ENCODE assay signal across 9 mouse cellular contexts in genomic region chrX:73921285-73921822, GRCm38 (mm10). TPM values are rescaled to one million over a fixed set of nuclear protein-coding genes. Genes with fewer than 3 reads are reported as not detected.
DNase-seq lines count a peak whose midpoint lies in the region; ATAC-seq and TF ChIP-seq lines count a peak whose summit lies in the region.
"Had no signal": no experiment of that assay in that cellular context is flagged by ENCODE, and none has a peak within 500 bp of the region (broad histone marks: within the 10 kb centered on the region; RNA-seq: fewer than 3 reads in every experiment).

No protein-coding gene starts in this region.

- H3K4me1 ChIP-seq in kidney, postnatal 0 days (replicated peaks; ENCODE audit: insufficient read depth, low read length) = no peaks in the 10 kb centered on the region
- peaks cover 14% of the 10 kb centered on the region for H3K4me1 ChIP-seq in bone marrow macrophage, adult 2 months (ENCODE audit: control insufficient read depth, insufficient read depth, low read length)
- H3K4me1 ChIP-seq in forebrain, postnatal 0 days (ENCODE audit: insufficient read depth) = 0 out of 2 replicates have a peak, but pooled peaks cover 4% of the 10 kb centered on the region
- H3K4me1 ChIP-seq in liver, embryonic 16.5 days (ENCODE audit: control insufficient read depth, low read depth, low read length) = no peaks in the 10 kb centered on the region; the same call in 1 of the 2 replicates

- H3K9me3 ChIP-seq in kidney, postnatal 0 days (replicated peaks; ENCODE audit: low read length) = no peaks in the 10 kb centered on the region
- no peaks in the 10 kb centered on the region for H3K9me3 ChIP-seq in forebrain, postnatal 0 days (ENCODE audit: low read length)
- H3K9me3 ChIP-seq in liver, embryonic 16.5 days (replicated peaks; ENCODE audit: control insufficient read depth, low read length) = no peaks in the 10 kb centered on the region

- peak overlapping the region; percentile 79 for H3K27ac ChIP-seq in kidney, postnatal 0 days
- H3K27ac ChIP-seq in bone marrow macrophage, adult 2 months (ENCODE audit: insufficient read depth, low read depth, low read length) = peak overlapping the region; percentile 69
- H3K27ac ChIP-seq in forebrain, postnatal 0 days (ENCODE audit: low read depth, low read length) = peak overlapping the region; percentile 67
- peak overlapping the region; percentile 81 for H3K27ac ChIP-seq in liver, embryonic 16.5 days (ENCODE audit: low read length)

- H3K36me3 ChIP-seq in kidney, postnatal 0 days (ENCODE audit: insufficient read depth, low read length) = no peaks in the 10 kb centered on the region
- 0 out of 2 replicates have a peak, but pooled peaks cover 2% of the 10 kb centered on the region for H3K36me3 ChIP-seq in forebrain, postnatal 0 days (ENCODE audit: insufficient read depth)
- H3K36me3 ChIP-seq in liver, embryonic 16.5 days (ENCODE audit: control insufficient read depth, insufficient read depth) = peaks cover 4% of the 10 kb centered on the region

- peak overlapping the region; percentile 63 for H3K4me2 ChIP-seq in kidney, postnatal 0 days (ENCODE audit: low read length)
- H3K4me2 ChIP-seq in forebrain, postnatal 0 days (ENCODE audit: low read depth) = peak overlapping the region; percentile 57
- peak overlapping the region; percentile 82 for H3K4me2 ChIP-seq in liver, embryonic 16.5 days (ENCODE audit: low read depth, low read length)

- peak overlapping the region; percentile 63 for H3K9ac ChIP-seq in kidney, postnatal 0 days (ENCODE audit: low read depth, low read length)
- peak overlapping the region; percentile 67 for H3K9ac ChIP-seq in forebrain, postnatal 0 days
- H3K9ac ChIP-seq in liver, embryonic 16.5 days (ENCODE audit: low read depth, low read length) = peak overlapping the region; percentile 75

- TF ChIP-seq POLR2A in bone marrow macrophage, adult 2 months (IDR thresholded peaks at IDR 0.05; ENCODE audit: borderline replicate concordance, low read depth, low read length) = no peak

- ATAC-seq in kidney, postnatal 0 days (replicated peaks; ENCODE audit: low FRiP score, low read depth) = peak; percentile 57
- peak; percentile 37 for ATAC-seq in forebrain, postnatal 0 days
- 0 out of 2 replicates have a peak, but pooled peaks have one; percentile 5 for ATAC-seq in liver, embryonic 16.5 days (ENCODE audit: low read depth)
- ATAC-seq in monocyte, adult 5-6 weeks (replicated peaks; ENCODE audit: insufficient number of reproducible peaks, low FRiP score, low TSS enrichment, poor library complexity, severe bottlenecking) = no peak

- DNase-seq in kidney, postnatal 0 days (ENCODE audit: low spot score) = peak; percentile 23
- no peak for DNase-seq in kidney, postnatal 36 days
- no peak for DNase-seq in forebrain, postnatal 0 days
- no peak for DNase-seq in urinary bladder, postnatal 25 days (ENCODE audit: low spot score)
- no peak for DNase-seq in cerebellum, adult 9-10 months

- H3K27me3 ChIP-seq in kidney, postnatal 0 days (ENCODE audit: insufficient read depth, low read length) = no peaks in the 10 kb centered on the region
- no peaks in the 10 kb centered on the region for H3K27me3 ChIP-seq in forebrain, postnatal 0 days (ENCODE audit: insufficient read depth, low read length)
- no peaks in the 10 kb centered on the region for H3K27me3 ChIP-seq in liver, embryonic 16.5 days (ENCODE audit: control insufficient read depth, insufficient read depth, low read depth, low read length)

- 33% methylated on average over 34 of the region's 34 CpGs for WGBS in kidney, postnatal 0 days
- 27% methylated on average over 34 of the region's 34 CpGs for WGBS in forebrain, postnatal 0 days
- WGBS in liver, embryonic 16.5 days (ENCODE audit: insufficient replicate concordance) = 16% methylated on average over 34 of the region's 34 CpGs

- no peak for TF ChIP-seq CTCF in kidney, postnatal 0 days (IDR thresholded peaks at IDR 0.05; ENCODE audit: low read depth)
- no peak for TF ChIP-seq CTCF in bone marrow macrophage, adult 2 months (IDR thresholded peaks at IDR 0.05; ENCODE audit: low read depth, low read length)
- TF ChIP-seq CTCF in forebrain, postnatal 0 days (IDR thresholded peaks at IDR 0.05; ENCODE audit: low read depth) = no peak

- H3K4me3 ChIP-seq in kidney, postnatal 0 days (replicated peaks; ENCODE audit: low read depth, low read length) = peak overlapping the region; percentile 50
- H3K4me3 ChIP-seq in bone marrow macrophage, adult 2 months (ENCODE audit: insufficient read depth, low read length) = peak overlapping the region; percentile 89
- H3K4me3 ChIP-seq in forebrain, postnatal 0 days (ENCODE audit: low read depth, low read length) = peak overlapping the region; percentile 49
- peak overlapping the region; percentile 75 for H3K4me3 ChIP-seq in liver, embryonic 16.5 days (ENCODE audit: low read depth, low read length)

RNA-seq across cellular contexts. Expression of gene Arhgap4, which starts 0.3 kb away (rescaled TPM):
- 2.8 and 3.1 TPM in 2 replicates for polyA plus RNA-seq in kidney, postnatal 0 days (2015; fragmentation: Nextera tagmentation; extraction: Ambion mirVana)
- polyA plus RNA-seq in bone marrow macrophage, adult 2 months (2012; ENCODE audit: insufficient read depth, insufficient read length, missing spikeins) = 102 and 106 TPM in 2 replicates
- 2.0 and 4.8 TPM in 2 replicates for total RNA-seq in forebrain, postnatal 0 days (2014; rRNA removed)
- polyA plus RNA-seq in forebrain, postnatal 0 days (2015; fragmentation: Nextera tagmentation; extraction: Ambion mirVana) = 1.1 and 1.6 TPM in 2 replicates
- polyA plus RNA-seq in liver, embryonic 16.5 days (2015; fragmentation: Nextera tagmentation; extraction: Ambion mirVana) = 6.6 and 7.7 TPM in 2 replicates
- total RNA-seq in monocyte, adult 5-6 weeks (2017) = 164 to 232 TPM (median 166 TPM) in 3 replicates

RNA-seq across cellular contexts. Expression of gene Naa10, which starts 0.4 kb away (rescaled TPM):
- polyA plus RNA-seq in kidney, postnatal 0 days (2015; fragmentation: Nextera tagmentation; extraction: Ambion mirVana) = 119 TPM in 2 replicates
- 29.6 and 34.5 TPM in 2 replicates for polyA plus RNA-seq in bone marrow macrophage, adult 2 months (2012; ENCODE audit: insufficient read depth, insufficient read length, missing spikeins)
- 68.9 and 71.2 TPM in 2 replicates for total RNA-seq in forebrain, postnatal 0 days (2014; rRNA removed)
- polyA plus RNA-seq in forebrain, postnatal 0 days (2015; fragmentation: Nextera tagmentation; extraction: Ambion mirVana) = 92.1 and 100 TPM in 2 replicates
- 69.0 and 70.6 TPM in 2 replicates for polyA plus RNA-seq in liver, embryonic 16.5 days (2015; fragmentation: Nextera tagmentation; extraction: Ambion mirVana)
- 32.0 to 50.3 TPM (median 42.9 TPM) in 3 replicates for total RNA-seq in monocyte, adult 5-6 weeks (2017)

RNA-seq across cellular contexts. Expression of gene Renbp, which starts 9.3 kb away (rescaled TPM):
- 83.0 and 85.6 TPM in 2 replicates for polyA plus RNA-seq in kidney, postnatal 0 days (2015; fragmentation: Nextera tagmentation; extraction: Ambion mirVana)
- polyA plus RNA-seq in bone marrow macrophage, adult 2 months (2012; ENCODE audit: insufficient read depth, insufficient read length, missing spikeins) = 162 and 175 TPM in 2 replicates
- total RNA-seq in forebrain, postnatal 0 days (2014; rRNA removed) = 4.9 and 13.1 TPM in 2 replicates
- polyA plus RNA-seq in forebrain, postnatal 0 days (2015; fragmentation: Nextera tagmentation; extraction: Ambion mirVana) = 11.7 and 12.4 TPM in 2 replicates
- 21.3 and 24.6 TPM in 2 replicates for polyA plus RNA-seq in liver, embryonic 16.5 days (2015; fragmentation: Nextera tagmentation; extraction: Ambion mirVana)
- total RNA-seq in monocyte, adult 5-6 weeks (2017) = 15.9 to 27.6 TPM (median 20.8 TPM) in 3 replicates

RNA-seq across cellular contexts. Expression of gene L1cam, which starts 25.4 kb away (rescaled TPM):
- polyA plus RNA-seq in kidney, postnatal 0 days (2015; fragmentation: Nextera tagmentation; extraction: Ambion mirVana) = 6.6 and 7.2 TPM in 2 replicates
- 32.0 and 36.6 TPM in 2 replicates for polyA plus RNA-seq in bone marrow macrophage, adult 2 months (2012; ENCODE audit: insufficient read depth, insufficient read length, missing spikeins)
- 225 and 256 TPM in 2 replicates for total RNA-seq in forebrain, postnatal 0 days (2014; rRNA removed)
- polyA plus RNA-seq in forebrain, postnatal 0 days (2015; fragmentation: Nextera tagmentation; extraction: Ambion mirVana) = 75.9 and 100 TPM in 2 replicates
- 0.16 and 0.35 TPM in 2 replicates for polyA plus RNA-seq in liver, embryonic 16.5 days (2015; fragmentation: Nextera tagmentation; extraction: Ambion mirVana)
- total RNA-seq in monocyte, adult 5-6 weeks (2017) = 59.8 to 83.7 TPM (median 81.0 TPM) in 3 replicates

RNA-seq across cellular contexts. Expression of gene Avpr2, which starts 29.5 kb away (rescaled TPM):
- 23.3 and 23.8 TPM in 2 replicates for polyA plus RNA-seq in kidney, postnatal 0 days (2015; fragmentation: Nextera tagmentation; extraction: Ambion mirVana)
- polyA plus RNA-seq in bone marrow macrophage, adult 2 months (2012; ENCODE audit: insufficient read depth, insufficient read length, missing spikeins) = not detected in 2 replicates
- total RNA-seq in forebrain, postnatal 0 days (2014; rRNA removed) = not detected in 2 replicates
- polyA plus RNA-seq in forebrain, postnatal 0 days (2015; fragmentation: Nextera tagmentation; extraction: Ambion mirVana) = not detected in 2 replicates
- 0.08 and 0.25 TPM in 2 replicates for polyA plus RNA-seq in liver, embryonic 16.5 days (2015; fragmentation: Nextera tagmentation; extraction: Ambion mirVana)
- total RNA-seq in monocyte, adult 5-6 weeks (2017) = 0.96 to 1.9 TPM (median 1.3 TPM) in 3 replicates
- polyA plus RNA-seq: brain, embryonic 14.5 days had no signal

Comparison
In these comparisons a context has a peak if more than half of its experiments do, and no peak if none do; other contexts are left out.
1. RNA of gene Arhgap4, which starts 0.3 kb away (polyA plus RNA-seq): 102 to 106 TPM in bone marrow macrophage, adult 2 months; 6.6 to 7.7 TPM in liver, embryonic 16.5 days, 2.8 to 3.1 TPM in kidney, postnatal 0 days and 1.1 to 1.6 TPM in forebrain, postnatal 0 days; every median in the first group is over 10 times any median in the second.
2. Peak in every context shown above with its lines, with median percentiles within 50 percentile points of each other: H3K27ac ChIP-seq, H3K4me2 ChIP-seq, H3K4me3 ChIP-seq and H3K9ac ChIP-seq.